Mouse (Mus musculus): ENCODE data around the gene Gm6034. TPM values are rescaled to one million over a fixed set of nuclear protein-coding genes. Genes with fewer than 3 reads are reported as not detected.
A peak's percentile ranks its signal among the peaks of the same experiment; 100 is the strongest.
"Not testable (repeated sequence)": the region's sequence is repeated elsewhere in the genome, so short reads cannot be mapped to it uniquely, and the experiment has no call there.

Gene Gm6034
- polyA plus RNA-seq, 1 experiment from 2014 or later = 0.15 TPM

DNA sequence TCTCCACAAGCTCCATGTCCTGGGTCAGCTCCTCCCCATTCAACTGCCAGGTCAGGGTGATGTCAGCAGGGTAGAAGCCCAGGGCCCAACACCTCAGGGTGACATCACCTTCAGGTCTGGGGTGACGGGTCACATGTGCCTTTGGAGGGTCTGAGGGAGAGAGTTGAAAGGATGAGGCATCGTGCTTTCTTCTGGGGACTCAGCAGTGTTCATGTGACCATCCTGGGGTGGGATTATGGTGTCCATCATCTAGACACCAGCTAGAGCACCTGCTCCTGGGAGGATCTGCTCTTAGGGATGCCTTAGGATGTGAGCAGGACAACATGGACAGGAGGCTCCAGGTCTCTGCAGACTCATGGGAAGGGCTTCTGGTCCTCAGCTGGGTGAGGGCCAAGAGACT, 2.2 kb upstream of the Gm6034 start:
- ATAC-seq (ENCODE audit: insufficient read depth, low FRiP score); H3K9me3 ChIP-seq (replicated peaks; ENCODE audit: control insufficient read depth, low read length); H3K27me3 ChIP-seq (ENCODE audit: control insufficient read depth, insufficient read depth, low read length); H3K4me2 ChIP-seq (ENCODE audit: low read depth, low read length); H3K27ac ChIP-seq (ENCODE audit: low read length); H3K4me1 ChIP-seq (ENCODE audit: control insufficient read depth, insufficient read depth, low read length); H3K9ac ChIP-seq (ENCODE audit: low read length); H3K4me3 ChIP-seq (replicated peaks; ENCODE audit: low read length); H3K36me3 ChIP-seq (ENCODE audit: control insufficient read depth, insufficient read depth, low read length): not testable (repeated sequence)
- WGBS = 71% methylated on average over 2 of the region's 2 CpGs

DNA sequence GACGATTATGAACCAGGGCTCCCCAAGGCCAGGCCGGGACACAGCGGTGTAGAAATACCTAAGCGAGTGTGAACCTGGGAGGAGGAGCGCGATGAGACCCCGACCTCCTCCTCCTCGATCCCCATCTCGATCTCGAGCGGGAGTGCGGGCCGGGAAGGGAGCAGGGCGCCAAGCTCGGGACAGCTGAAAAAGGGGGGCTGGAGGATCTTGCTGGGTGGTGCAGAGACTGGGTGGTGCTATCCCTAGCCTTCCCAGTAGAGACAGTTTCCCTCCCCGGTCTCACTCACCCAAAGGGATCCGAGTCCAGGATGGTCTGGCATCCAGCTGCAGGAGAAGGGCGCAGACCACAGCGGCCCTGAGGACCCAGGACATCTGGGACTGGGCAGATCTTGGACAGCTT, 706 bp upstream of the Gm6034 start:
- Histone ChIP-seq H3K4me3 (replicated peaks; ENCODE audit: low read length) (peak overlapping the region; percentile 51), H3K4me2 (ENCODE audit: low read depth, low read length) (peak overlapping the region; percentile 77), H3K9ac (ENCODE audit: low read length) (peak overlapping the region; percentile 71)
- not testable (repeated sequence) for H3K36me3 ChIP-seq (ENCODE audit: control insufficient read depth, insufficient read depth, low read length); H3K27ac ChIP-seq (ENCODE audit: low read length); H3K9me3 ChIP-seq (replicated peaks; ENCODE audit: control insufficient read depth, low read length); H3K27me3 ChIP-seq (ENCODE audit: control insufficient read depth, insufficient read depth, low read length); H3K4me1 ChIP-seq (ENCODE audit: control insufficient read depth, insufficient read depth, low read length)
- WGBS = under 1% methylated on average over 19 of the region's 19 CpGs
- ATAC-seq (ENCODE audit: insufficient read depth, low FRiP score) = peak; percentile 71

DNA sequence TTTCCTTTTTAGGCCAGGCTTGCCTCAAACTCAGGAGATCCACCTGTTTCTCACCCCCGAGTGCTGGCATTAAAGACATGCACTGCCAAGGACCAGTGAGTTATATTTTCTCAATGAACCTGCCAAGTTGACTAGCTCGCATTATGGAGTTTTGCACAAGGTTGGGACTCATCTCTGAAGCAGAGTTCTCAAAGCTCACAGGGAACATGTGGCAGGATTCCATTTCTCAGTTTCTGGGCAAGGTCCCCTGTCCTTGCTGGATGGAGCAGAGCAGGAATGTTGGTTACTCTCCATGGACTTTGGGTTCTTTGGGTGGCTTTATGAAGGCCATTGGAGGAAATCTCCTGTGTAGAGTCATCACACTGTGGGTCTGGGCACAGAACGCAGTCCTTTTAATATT, 525 bp downstream of the Gm6034 start:
- Histone ChIP-seq H3K27ac (ENCODE audit: low read length) (no peak overlapping the region), H3K4me2 (ENCODE audit: low read depth, low read length) (peak overlapping the region; percentile 77), H3K9me3 (replicated peaks; ENCODE audit: control insufficient read depth, low read length) (no peaks in the 10 kb centered on the region), H3K4me1 (ENCODE audit: control insufficient read depth, insufficient read depth, low read length) (peaks cover 3% of the 10 kb centered on the region; the same call in 1 of the 2 replicates), H3K36me3 (ENCODE audit: control insufficient read depth, insufficient read depth, low read length) (no peaks in the 10 kb centered on the region), H3K27me3 (ENCODE audit: control insufficient read depth, insufficient read depth, low read length) (no peaks in the 10 kb centered on the region), H3K9ac (ENCODE audit: low read length) (peak overlapping the region; percentile 61), H3K4me3 (replicated peaks; ENCODE audit: low read length) (peak overlapping the region; percentile 51)
- WGBS = 79% methylated on average over 3 of the region's 3 CpGs
- ATAC-seq (ENCODE audit: insufficient read depth, low FRiP score) = no peak

DNA sequence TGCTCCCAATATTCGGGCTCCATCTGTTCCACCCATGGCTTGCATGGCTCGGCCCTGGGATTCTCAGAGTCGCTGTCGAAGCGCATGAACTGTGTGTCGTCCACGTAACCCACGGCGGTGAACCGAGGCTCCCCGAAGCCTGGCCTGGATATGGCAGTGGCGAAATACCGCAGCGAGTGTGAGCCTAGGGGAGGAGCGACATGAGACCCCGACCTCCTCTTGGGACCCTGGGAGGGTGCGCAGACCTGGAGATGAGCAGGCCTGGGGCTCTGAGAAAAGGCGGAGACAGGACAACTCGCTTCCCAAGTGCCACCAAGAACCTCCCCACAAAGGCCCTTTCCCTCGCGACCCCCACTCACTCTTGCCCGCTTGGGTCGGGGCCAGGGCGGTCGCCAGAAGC, 15.2 kb downstream of the Gm6034 start:
- H3K27ac ChIP-seq (ENCODE audit: low read length); H3K36me3 ChIP-seq (ENCODE audit: control insufficient read depth, insufficient read depth, low read length); H3K4me1 ChIP-seq (ENCODE audit: control insufficient read depth, insufficient read depth, low read length); H3K9ac ChIP-seq (ENCODE audit: low read length); H3K4me2 ChIP-seq (ENCODE audit: low read depth, low read length); H3K9me3 ChIP-seq (replicated peaks; ENCODE audit: control insufficient read depth, low read length); H3K27me3 ChIP-seq (ENCODE audit: control insufficient read depth, insufficient read depth, low read length); H3K4me3 ChIP-seq (replicated peaks; ENCODE audit: low read length); ATAC-seq (ENCODE audit: insufficient read depth, low FRiP score): not testable (repeated sequence)
- 90% methylated on average over 23 of the region's 25 CpGs for WGBS

DNA sequence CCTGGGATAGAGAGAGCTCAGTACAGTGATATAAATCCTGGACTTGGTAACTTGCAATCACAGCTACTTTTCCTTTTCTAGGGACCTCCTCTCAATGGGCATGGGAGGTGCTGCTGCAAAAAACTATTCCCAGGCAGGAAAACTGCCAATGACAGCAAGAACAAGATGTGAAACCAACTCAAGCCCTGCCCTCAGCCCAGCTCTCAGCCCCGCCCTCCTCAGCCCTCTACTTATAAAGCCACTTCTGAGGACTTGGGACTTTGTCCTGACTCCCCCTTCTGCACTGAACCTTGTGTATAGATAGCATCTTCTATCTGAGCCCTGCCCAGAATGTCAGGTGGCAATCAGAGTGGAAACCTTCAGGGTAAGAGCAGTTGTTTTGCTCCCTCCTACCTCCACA, 15.6 kb downstream of the Gm6034 start, which contains the start of gene Gm11127:
Gm11127 (minus strand) TSS at position 10 of the 400 bp plus-strand sequence.
- H3K4me3 ChIP-seq (replicated peaks; ENCODE audit: low read length); H3K36me3 ChIP-seq (ENCODE audit: control insufficient read depth, insufficient read depth, low read length); H3K27ac ChIP-seq (ENCODE audit: low read length); H3K9me3 ChIP-seq (replicated peaks; ENCODE audit: control insufficient read depth, low read length); H3K9ac ChIP-seq (ENCODE audit: low read length); H3K27me3 ChIP-seq (ENCODE audit: control insufficient read depth, insufficient read depth, low read length); H3K4me1 ChIP-seq (ENCODE audit: control insufficient read depth, insufficient read depth, low read length); H3K4me2 ChIP-seq (ENCODE audit: low read depth, low read length): not testable (repeated sequence)
- 56% methylated on average over 1 of the region's 1 CpGs for WGBS
- peak; percentile 76 for ATAC-seq (ENCODE audit: insufficient read depth, low FRiP score)

DNA sequence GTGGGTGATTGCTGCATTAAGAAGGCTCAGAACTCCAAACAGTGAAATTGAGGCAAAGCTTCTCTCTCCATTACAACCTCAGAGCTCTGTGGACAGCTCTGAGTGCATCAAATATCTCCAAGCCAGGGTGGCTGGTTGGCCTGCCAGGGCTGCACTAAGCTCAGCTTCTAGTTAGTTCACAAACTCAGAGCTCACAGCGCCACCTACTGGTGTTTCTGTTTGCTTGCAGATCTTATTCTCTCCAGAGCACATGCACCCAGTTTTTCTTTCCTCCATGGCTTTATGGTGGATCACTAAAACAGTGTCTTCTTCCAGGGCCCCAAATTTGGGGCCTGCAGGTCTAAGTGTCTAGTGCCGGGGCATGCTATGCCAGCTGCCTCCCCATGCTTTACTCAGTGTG, 18.1 kb downstream of the Gm6034 start:
- Histone ChIP-seq H3K4me1 (ENCODE audit: control insufficient read depth, insufficient read depth, low read length) (no peaks in the 10 kb centered on the region), H3K27ac (ENCODE audit: low read length) (no peak overlapping the region), H3K36me3 (ENCODE audit: control insufficient read depth, insufficient read depth, low read length) (no peaks in the 10 kb centered on the region), H3K4me3 (replicated peaks; ENCODE audit: low read length) (no peak overlapping the region), H3K9me3 (replicated peaks; ENCODE audit: control insufficient read depth, low read length) (no peaks in the 10 kb centered on the region), H3K27me3 (ENCODE audit: control insufficient read depth, insufficient read depth, low read length) (no peaks in the 10 kb centered on the region), H3K9ac (ENCODE audit: low read length) (no peak overlapping the region), H3K4me2 (ENCODE audit: low read depth, low read length) (no peak overlapping the region)
- no peak for ATAC-seq (ENCODE audit: insufficient read depth, low FRiP score)
- 28% methylated on average over 2 of the region's 2 CpGs for WGBS

DNA sequence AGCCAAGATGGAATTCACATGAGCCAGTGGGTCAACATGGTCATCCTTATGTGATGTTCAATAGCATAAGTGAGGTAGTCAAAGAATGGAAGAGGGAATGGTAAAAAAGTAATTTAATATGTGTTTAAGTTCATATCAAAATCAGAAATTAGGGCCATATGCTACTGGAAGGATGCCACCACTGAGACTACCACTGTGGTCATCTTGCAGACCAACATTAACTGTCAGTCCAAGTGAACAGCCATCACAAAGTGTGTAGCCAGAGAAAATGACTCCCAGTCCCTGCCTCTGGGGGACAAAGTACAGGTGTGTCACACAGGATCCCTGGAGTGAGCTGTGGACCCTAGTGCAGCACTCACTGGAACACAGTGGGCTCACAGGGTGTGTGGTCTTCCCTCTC, 39.1 kb downstream of the Gm6034 start:
- H3K9ac ChIP-seq (ENCODE audit: low read length); H3K27me3 ChIP-seq (ENCODE audit: control insufficient read depth, insufficient read depth, low read length); H3K4me1 ChIP-seq (ENCODE audit: control insufficient read depth, insufficient read depth, low read length); H3K4me2 ChIP-seq (ENCODE audit: low read depth, low read length); ATAC-seq (ENCODE audit: insufficient read depth, low FRiP score); H3K9me3 ChIP-seq (replicated peaks; ENCODE audit: control insufficient read depth, low read length); H3K4me3 ChIP-seq (replicated peaks; ENCODE audit: low read length); H3K36me3 ChIP-seq (ENCODE audit: control insufficient read depth, insufficient read depth, low read length); H3K27ac ChIP-seq (ENCODE audit: low read length): not testable (repeated sequence)

DNA sequence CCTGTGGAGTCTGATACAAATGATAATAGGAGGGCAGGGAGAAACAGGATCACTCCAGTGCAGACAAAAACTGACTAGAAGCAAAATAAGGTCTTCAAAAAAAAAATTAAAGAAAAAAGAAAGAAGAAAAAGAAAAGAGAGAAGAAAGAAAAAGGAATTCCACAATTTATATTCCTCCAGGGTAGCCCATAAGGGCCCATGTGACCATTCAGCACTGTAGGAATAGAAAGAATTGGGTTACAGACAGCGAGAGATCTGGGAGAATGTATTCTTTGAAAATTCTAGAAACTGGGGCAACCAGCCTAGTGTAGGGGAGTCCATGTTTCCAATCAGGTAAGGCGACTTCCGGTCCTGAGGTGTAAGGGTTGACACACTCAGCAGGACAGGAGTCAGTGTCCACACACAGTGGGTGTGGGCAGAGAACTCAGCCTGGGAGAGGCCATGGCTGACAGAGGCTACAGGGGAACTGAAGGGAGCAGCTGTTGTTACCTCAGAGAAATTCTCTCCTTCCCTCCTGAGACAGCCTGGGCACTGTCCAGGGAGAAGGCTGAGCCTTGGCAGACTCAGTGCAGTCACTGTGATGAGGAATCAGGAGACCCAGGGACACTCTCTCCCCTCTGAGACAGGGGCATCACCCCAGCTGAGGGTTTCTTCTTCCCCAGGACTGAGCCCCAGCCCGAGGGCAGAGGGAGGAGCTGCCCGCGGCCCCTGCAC, 39.9 kb downstream of the Gm6034 start:
- not testable (repeated sequence) for H3K27me3 ChIP-seq (ENCODE audit: control insufficient read depth, insufficient read depth, low read length); H3K9me3 ChIP-seq (replicated peaks; ENCODE audit: control insufficient read depth, low read length); ATAC-seq (ENCODE audit: insufficient read depth, low FRiP score); H3K27ac ChIP-seq (ENCODE audit: low read length); H3K36me3 ChIP-seq (ENCODE audit: control insufficient read depth, insufficient read depth, low read length); H3K4me1 ChIP-seq (ENCODE audit: control insufficient read depth, insufficient read depth, low read length); H3K9ac ChIP-seq (ENCODE audit: low read length)
- H3K4me3 ChIP-seq (replicated peaks; ENCODE audit: low read length) = peak overlapping the region; percentile 60
- peak overlapping the region; percentile 99 for H3K4me2 ChIP-seq (ENCODE audit: low read depth, low read length)
- 37% methylated on average over 4 of the region's 6 CpGs for WGBS

DNA sequence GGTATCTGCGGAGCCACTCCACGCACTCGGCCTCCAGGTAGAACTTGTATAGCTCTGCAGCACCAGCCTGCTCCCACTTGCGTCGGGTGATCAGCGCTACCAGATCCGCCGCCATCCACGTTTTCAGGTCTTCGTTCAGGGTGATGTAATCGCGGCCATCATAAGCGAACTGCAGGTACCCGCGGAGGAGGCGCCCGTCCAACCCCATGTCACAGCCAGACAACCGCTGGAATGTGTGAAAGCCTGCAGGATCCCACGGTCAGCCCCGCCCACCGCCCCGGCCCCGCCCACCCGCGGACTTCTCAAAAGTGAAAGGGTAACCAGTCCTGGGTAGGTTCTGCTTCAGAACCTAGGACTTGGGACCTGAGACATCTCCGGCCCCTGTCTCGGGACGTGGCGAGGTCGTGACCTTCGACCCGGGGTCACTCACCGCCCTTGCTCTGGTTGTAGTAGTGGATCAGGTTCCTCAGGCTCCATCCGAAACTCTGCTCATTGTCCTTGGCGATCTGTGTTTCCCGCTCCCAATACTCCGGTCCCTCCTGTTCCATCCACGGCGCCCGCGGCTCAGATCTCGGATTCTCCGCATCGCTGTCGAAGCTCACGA, 40.6 kb downstream of the Gm6034 start:
- Histone ChIP-seq H3K4me3 (replicated peaks; ENCODE audit: low read length) (peak overlapping the region; percentile 60), H3K27me3 (ENCODE audit: control insufficient read depth, insufficient read depth, low read length) (peaks cover 7% of the 10 kb centered on the region; the same call in 1 of the 2 replicates), H3K4me1 (ENCODE audit: control insufficient read depth, insufficient read depth, low read length) (no peaks in the 10 kb centered on the region; the same call in 1 of the 2 replicates), H3K36me3 (ENCODE audit: control insufficient read depth, insufficient read depth, low read length) (no peaks in the 10 kb centered on the region), H3K27ac (ENCODE audit: low read length) (no peak overlapping the region), H3K4me2 (ENCODE audit: low read depth, low read length) (peak overlapping the region; percentile 99), H3K9ac (ENCODE audit: low read length) (peak overlapping the region; percentile 63), H3K9me3 (replicated peaks; ENCODE audit: control insufficient read depth, low read length) (no peaks in the 10 kb centered on the region)
- ATAC-seq (ENCODE audit: insufficient read depth, low FRiP score) = peak; percentile 77
- WGBS = 2% methylated on average over 46 of the region's 46 CpGs

All from stomach, embryonic 16.5 days (tissue).